Mouse (Mus musculus) lung, embryonic 15.5 days (tissue): ENCODE data around the gene Cbl. TPM values are rescaled to one million over a fixed set of nuclear protein-coding genes. Genes with fewer than 3 reads are reported as not detected.

Source experiments
- ATAC-seq: fragments of 200-750 bp; cut with Nextera tagmentation; 2 replicates; pipeline ENCODE4 v1.8.0; 2017; ENCODE audit warnings: moderate number of reproducible peaks, borderline replicate concordance; ENCODE audit not compliant: low FRiP score, low TSS enrichment; ENCODE audit errors: extremely low read depth
- H3K27ac ChIP-seq: fragments of 300-500 bp; sonication (generic); 2 replicates; pipeline ENCODE4 v1.5.1; 2015; ENCODE audit warnings: moderate library complexity, mild to moderate bottlenecking, inconsistent platforms
- H3K27me3 ChIP-seq: fragments of 300-500 bp; sonication (generic); 2 replicates; pipeline ENCODE4 v1.6.1; 2015; ENCODE audit warnings: inconsistent platforms
- H3K36me3 ChIP-seq: fragments of 300-500 bp; sonication (generic); 2 replicates; pipeline ENCODE4 v1.6.1; 2015; ENCODE audit warnings: inconsistent platforms
- H3K4me1 ChIP-seq: fragments of 300-500 bp; sonication (generic); 2 replicates; pipeline ENCODE4 v1.6.1; 2015; ENCODE audit warnings: inconsistent platforms
- H3K4me2 ChIP-seq: fragments of 300-500 bp; sonication (generic); 2 replicates; pipeline ENCODE4 v1.6.1; 2015; ENCODE audit warnings: inconsistent platforms, mild to moderate bottlenecking, moderate library complexity
- H3K4me3 ChIP-seq: fragments of 300-500 bp; sonication (generic); 2 replicates; pipeline ENCODE4 v1.5.1; 2015; ENCODE audit warnings: mild to moderate bottlenecking, inconsistent platforms
- H3K9ac ChIP-seq: fragments of 300-500 bp; sonication (generic); 2 replicates; pipeline ENCODE4 v1.6.1; 2015; ENCODE audit warnings: inconsistent platforms
- H3K9me3 ChIP-seq: fragments of 300-500 bp; sonication (generic); 2 replicates; pipeline ENCODE4 v1.6.1; 2016; ENCODE audit warnings: inconsistent platforms
- WGBS: fragments of 180-500 bp; shearing (Covaris S2); methylation state at CpG from one replicate; pipeline ENCODE4 v1.1.7; 2015; 5-methylcytosine and 5-hydroxymethylcytosine counted together
- polyA plus RNA-seq: library from polyadenylated mRNA; unstranded; fragments of >200 nt; fragmentation: Nextera tagmentation; extraction: Ambion mirVana; gene quantifications from 2 replicates; pipeline ENCODE4 v1.2.1, GENCODE M21; 2015

Gene Cbl
- 13.5 and 15.4 TPM in 2 replicates for polyA plus RNA-seq

GRCm38 (mm10) chr9:44233802-44234478, at the start of gene Cbl:
Cbl (minus strand) TSS chr9:44234049.
- H3K9me3 ChIP-seq: no peaks in the 10 kb centered on the region
- H3K27ac ChIP-seq: peak within 1 kb of the TSS; percentile 91
- peak within 1 kb of the TSS; percentile 94 for H3K9ac ChIP-seq
- ATAC-seq: peak; percentile 91
- H3K4me3 ChIP-seq: peak within 1 kb of the TSS; percentile 98
- WGBS: 1% methylated on average over 66 of the region's 76 CpGs
- peaks cover 18% of the 10 kb centered on the region for H3K4me1 ChIP-seq
- H3K36me3 ChIP-seq: no peaks in the 10 kb centered on the region
- H3K27me3 ChIP-seq: no peaks in the 10 kb centered on the region
- H3K4me2 ChIP-seq: peak within 1 kb of the TSS; percentile 60

GRCm38 (mm10) chr9:44283183-44283582, 49.3 kb upstream of the Cbl start:
- 42% methylated on average over 5 of the region's 5 CpGs for WGBS
- no peak for ATAC-seq

GRCm38 (mm10) chr9:44269973-44270372, 36.1 kb upstream of the Cbl start:
- no peaks in the 10 kb centered on the region for H3K27me3 ChIP-seq
- no peaks in the 10 kb centered on the region for H3K36me3 ChIP-seq
- no peaks in the 10 kb centered on the region for H3K9me3 ChIP-seq
- WGBS: 81% methylated on average over 4 of the region's 4 CpGs
- no peak overlapping the region for H3K9ac ChIP-seq
- no peak for ATAC-seq
- H3K4me2 ChIP-seq: no peak overlapping the region
- H3K4me3 ChIP-seq: no peak overlapping the region
- peaks cover 14% of the 10 kb centered on the region for H3K4me1 ChIP-seq
- H3K27ac ChIP-seq: no peak overlapping the region

More at GRCm38 (mm10) chr9:44283183-44283582, 49.3 kb upstream of the Cbl start:
- Histone ChIP-seq H3K4me3 (no peak overlapping the region), H3K4me1 (peaks cover 17% of the 10 kb centered on the region), H3K4me2 (no peak overlapping the region), H3K27ac (no peak overlapping the region), H3K9ac (no peak overlapping the region), H3K36me3 (no peaks in the 10 kb centered on the region), H3K27me3 (peaks cover 19% of the 10 kb centered on the region), H3K9me3 (no peaks in the 10 kb centered on the region)

GRCm38 (mm10) chr9:44269077-44269476, 35.2 kb upstream of the Cbl start:
- H3K9me3 ChIP-seq: no peaks in the 10 kb centered on the region
- no peaks in the 10 kb centered on the region for H3K27me3 ChIP-seq
- no peak overlapping the region for H3K4me3 ChIP-seq
- WGBS: 73% methylated on average over 3 of the region's 3 CpGs
- no peaks in the 10 kb centered on the region for H3K36me3 ChIP-seq
- no peak for ATAC-seq
- H3K4me2 ChIP-seq: no peak overlapping the region
- H3K27ac ChIP-seq: no peak overlapping the region
- H3K9ac ChIP-seq: no peak overlapping the region
- peaks cover 14% of the 10 kb centered on the region for H3K4me1 ChIP-seq

- Histone ChIP-seq H3K36me3 (no peaks in the 10 kb centered on the region), H3K27me3 (no peaks in the 10 kb centered on the region), H3K4me1 (peaks cover 14% of the 10 kb centered on the region), H3K4me3 (peak within 1 kb of the TSS; percentile 51), H3K27ac (peak within 1 kb of the TSS; percentile 76), H3K9ac (peak within 1 kb of the TSS; percentile 90), H3K4me2 (peak within 1 kb of the TSS; percentile 82), H3K9me3 (no peaks in the 10 kb centered on the region)
- no peak; the same call in 1 of the 2 replicates for ATAC-seq
- 56% methylated on average over 6 of the region's 6 CpGs for WGBS
These were observed 34.6 kb upstream of the Cbl start, which contains the start of gene Nlrx1 for GRCm38 (mm10) chr9:44268432-44268831. Nlrx1 (minus strand) TSS chr9:44268599.

GRCm38 (mm10) chr9:44268027-44268360, 34.1 kb upstream of the Cbl start:
- H3K4me3 ChIP-seq: peak overlapping the region; percentile 51
- H3K27ac ChIP-seq: peak overlapping the region; percentile 76
- 4% methylated on average over 28 of the region's 28 CpGs for WGBS
- peak overlapping the region; percentile 90 for H3K9ac ChIP-seq
- H3K36me3 ChIP-seq: no peaks in the 10 kb centered on the region
- peaks cover 14% of the 10 kb centered on the region for H3K4me1 ChIP-seq
- peak overlapping the region; percentile 82 for H3K4me2 ChIP-seq
- no peaks in the 10 kb centered on the region for H3K27me3 ChIP-seq
- H3K9me3 ChIP-seq: no peaks in the 10 kb centered on the region
- ATAC-seq: peak; percentile 93

GRCm38 (mm10) chr9:44267319-44268026, 33.6 kb upstream of the Cbl start:
- peak; percentile 47 for ATAC-seq
- 8% methylated on average over 23 of the region's 23 CpGs for WGBS

GRCm38 (mm10) chr9:44266478-44267226, 32.8 kb upstream of the Cbl start:
- Histone ChIP-seq H3K4me1 (peaks cover 14% of the 10 kb centered on the region), H3K4me3 (peak overlapping the region; percentile 51; the same call in 1 of the 2 replicates), H3K36me3 (no peaks in the 10 kb centered on the region), H3K9me3 (no peaks in the 10 kb centered on the region), H3K4me2 (peak overlapping the region; percentile 82), H3K9ac (0 out of 2 replicates have a peak overlapping the region, but pooled peaks have one; percentile 90), H3K27me3 (no peaks in the 10 kb centered on the region), H3K27ac (peak overlapping the region; percentile 76; the same call in 1 of the 2 replicates)
- 49% methylated on average over 8 of the region's 8 CpGs for WGBS
- no peak for ATAC-seq

More at GRCm38 (mm10) chr9:44267319-44268026, 33.6 kb upstream of the Cbl start:
- Histone ChIP-seq H3K27me3 (no peaks in the 10 kb centered on the region), H3K36me3 (no peaks in the 10 kb centered on the region), H3K4me2 (peak overlapping the region; percentile 82), H3K9ac (peak overlapping the region; percentile 90), H3K4me1 (peaks cover 14% of the 10 kb centered on the region), H3K9me3 (no peaks in the 10 kb centered on the region), H3K27ac (peak overlapping the region; percentile 76), H3K4me3 (peak overlapping the region; percentile 51)

- no peak overlapping the region for H3K4me2 ChIP-seq
These were observed 27.5 kb upstream of the Cbl start for GRCm38 (mm10) chr9:44261388-44261787.

GRCm38 (mm10) chr9:44259014-44259413, 25.2 kb upstream of the Cbl start:
- peaks cover 7% of the 10 kb centered on the region; the same call in 1 of the 2 replicates for H3K4me1 ChIP-seq
- H3K9ac ChIP-seq: no peak overlapping the region
- no peak for ATAC-seq
- no peak overlapping the region for H3K4me3 ChIP-seq
- H3K27me3 ChIP-seq: no peaks in the 10 kb centered on the region
- H3K9me3 ChIP-seq: no peaks in the 10 kb centered on the region
- no peak overlapping the region for H3K27ac ChIP-seq
- 74% methylated on average over 10 of the region's 10 CpGs for WGBS
- no peaks in the 10 kb centered on the region for H3K36me3 ChIP-seq
- no peak overlapping the region for H3K4me2 ChIP-seq

More at GRCm38 (mm10) chr9:44261388-44261787, 27.5 kb upstream of the Cbl start:
- Histone ChIP-seq H3K4me1 (peaks cover under 1% of the 10 kb centered on the region; the same call in 1 of the 2 replicates), H3K9me3 (no peaks in the 10 kb centered on the region), H3K27ac (no peak overlapping the region), H3K27me3 (no peaks in the 10 kb centered on the region), H3K4me3 (no peak overlapping the region), H3K36me3 (no peaks in the 10 kb centered on the region), H3K9ac (no peak overlapping the region)
- no peak for ATAC-seq
- WGBS: 78% methylated on average over 14 of the region's 14 CpGs

GRCm38 (mm10) chr9:44256213-44256612, 22.4 kb upstream of the Cbl start:
- no peak overlapping the region for H3K4me3 ChIP-seq
- no peak overlapping the region for H3K27ac ChIP-seq
- H3K27me3 ChIP-seq: no peaks in the 10 kb centered on the region
- H3K9me3 ChIP-seq: no peaks in the 10 kb centered on the region
- no peak overlapping the region for H3K9ac ChIP-seq
- H3K4me2 ChIP-seq: no peak overlapping the region
- WGBS: 61% methylated on average over 8 of the region's 8 CpGs
- H3K4me1 ChIP-seq: peaks cover 7% of the 10 kb centered on the region; the same call in 1 of the 2 replicates
- peak; percentile 56 for ATAC-seq
- H3K36me3 ChIP-seq: no peaks in the 10 kb centered on the region
